Mouse (Mus musculus) spleen, adult 2 months (tissue): ENCODE measurements around the gene Fhl2. TPM values are rescaled to one million over a fixed set of nuclear protein-coding genes. Genes with fewer than 3 reads are reported as not detected.

ENCODE experiments used
- DNase-seq, 2 experiments: peaks; one replicate each; pipeline versions ENCODE4 v3.0.0 to v3.0.0-alpha.2; 2012 to 2021; ENCODE audit warnings: low spot score in 2 of 2, low read depth in 1 of 2
- H3K27ac ChIP-seq: fragments of 200-500 bp; 2 replicates; pipeline ENCODE4 v1.5.1; 2012; ENCODE audit warnings: low read length, inconsistent platforms; ENCODE audit not compliant: insufficient read depth
- H3K27me3 ChIP-seq: fragments of 200-500 bp; 2 replicates; pipeline ENCODE4 v1.6.1; 2012; ENCODE audit warnings: mild to moderate bottlenecking, moderate library complexity, low read length, inconsistent platforms; ENCODE audit not compliant: control insufficient read depth, insufficient read depth
- H3K36me3 ChIP-seq: fragments of 200-500 bp; 2 replicates; pipeline ENCODE4 v1.6.1; 2012; ENCODE audit warnings: mild to moderate bottlenecking, low read length, inconsistent platforms; ENCODE audit not compliant: control insufficient read depth, insufficient read depth
- H3K4me1 ChIP-seq: fragments of 200-500 bp; 2 replicates; pipeline ENCODE4 v1.6.1; 2011; ENCODE audit warnings: inconsistent platforms; ENCODE audit not compliant: control insufficient read depth, insufficient read depth, insufficient read length
- H3K4me3 ChIP-seq: fragments of 200-500 bp; 2 replicates; pipeline ENCODE4 v1.5.1; 2011; ENCODE audit warnings: mild to moderate bottlenecking, inconsistent platforms; ENCODE audit not compliant: insufficient read depth, insufficient read length; ENCODE audit errors: extremely low read depth
- CTCF ChIP-seq: fragments of 200-500 bp; IDR thresholded peaks from 2 replicates; pipeline ENCODE4 v1.5.1; 2011; ENCODE audit warnings: mild to moderate bottlenecking, inconsistent platforms; ENCODE audit not compliant: insufficient read depth, insufficient read length, insufficient replicate concordance; ENCODE audit errors: extremely low read depth
- POLR2A ChIP-seq: fragments of 200-500 bp; IDR thresholded peaks from 2 replicates; pipeline ENCODE4 v1.6.1; 2011; ENCODE audit warnings: low read depth, low read length, inconsistent platforms
- WGBS: fragments of 180-500 bp; shearing (Covaris S2); methylation state at CpG from one replicate; pipeline ENCODE4 v1.1.7; 2018; 5-methylcytosine and 5-hydroxymethylcytosine counted together
- polyA plus RNA-seq: library from polyadenylated mRNA; depleted of rRNA; stranded (reverse); fragments of >200 nt; gene quantifications from 2 replicates; pipeline ENCODE4 v1.2.3, GENCODE M21; 2012

The Fhl2 gene
- polyA plus RNA-seq, 1 experiment: 1.8 TPM

GRCm38 (mm10) chr1:43178378-43178777, 18.4 kb downstream of the Fhl2 start:
- H3K27me3 ChIP-seq: no peaks in the 10 kb centered on the region
- no peaks in the 10 kb centered on the region for H3K4me1 ChIP-seq
- DNase-seq: no peak
- 74% methylated on average over 6 of the region's 6 CpGs for WGBS
- no peak overlapping the region for H3K27ac ChIP-seq
- no peaks in the 10 kb centered on the region for H3K36me3 ChIP-seq
- no peak for TF ChIP-seq CTCF
- no peak for TF ChIP-seq POLR2A
- no peak overlapping the region for H3K4me3 ChIP-seq

- Histone ChIP-seq H3K36me3 (no peaks in the 10 kb centered on the region), H3K27ac (no peak overlapping the region), H3K27me3 (no peaks in the 10 kb centered on the region), H3K4me1 (no peaks in the 10 kb centered on the region), H3K4me3 (no peak overlapping the region)
- DNase-seq: no peak
- no peak for TF ChIP-seq POLR2A
- TF ChIP-seq CTCF: no peak
- 82% methylated on average over 7 of the region's 7 CpGs for WGBS
These were observed 23.2 kb downstream of the Fhl2 start for GRCm38 (mm10) chr1:43173283-43174226.

GRCm38 (mm10) chr1:43171816-43172215, 25.0 kb downstream of the Fhl2 start:
- Histone ChIP-seq H3K27ac (no peak overlapping the region), H3K36me3 (no peaks in the 10 kb centered on the region), H3K27me3 (no peaks in the 10 kb centered on the region), H3K4me3 (no peak overlapping the region), H3K4me1 (no peaks in the 10 kb centered on the region)
- TF ChIP-seq POLR2A (no peak), CTCF (no peak)
- WGBS: 89% methylated on average over 6 of the region's 6 CpGs
- no peak for DNase-seq

GRCm38 (mm10) chr1:43171093-43171492, 25.7 kb downstream of the Fhl2 start:
- TF ChIP-seq POLR2A: no peak
- H3K36me3 ChIP-seq: no peaks in the 10 kb centered on the region
- WGBS: 21% methylated on average over 3 of the region's 3 CpGs
- DNase-seq: no peak
- H3K27me3 ChIP-seq: no peaks in the 10 kb centered on the region
- H3K4me1 ChIP-seq: no peaks in the 10 kb centered on the region
- H3K27ac ChIP-seq: no peak overlapping the region
- H3K4me3 ChIP-seq: no peak overlapping the region

GRCm38 (mm10) chr1:43169661-43170060, 27.1 kb downstream of the Fhl2 start:
- H3K36me3 ChIP-seq: no peaks in the 10 kb centered on the region
- no peak overlapping the region for H3K27ac ChIP-seq
- no peak for TF ChIP-seq POLR2A
- no peak for TF ChIP-seq CTCF
- H3K4me1 ChIP-seq: no peaks in the 10 kb centered on the region
- H3K4me3 ChIP-seq: no peak overlapping the region
- 88% methylated on average over 1 of the region's 1 CpGs for WGBS
- H3K27me3 ChIP-seq: no peaks in the 10 kb centered on the region
- DNase-seq: no peak

GRCm38 (mm10) chr1:43169227-43169626, 27.6 kb downstream of the Fhl2 start:
- no peak overlapping the region for H3K27ac ChIP-seq
- no peaks in the 10 kb centered on the region for H3K36me3 ChIP-seq
- TF ChIP-seq POLR2A (no peak), CTCF (no peak)
- WGBS: 66% methylated on average over 7 of the region's 7 CpGs
- no peak for DNase-seq
- H3K27me3 ChIP-seq: no peaks in the 10 kb centered on the region
- H3K4me3 ChIP-seq: no peak overlapping the region
- H3K4me1 ChIP-seq: no peaks in the 10 kb centered on the region

GRCm38 (mm10) chr1:43168618-43169017, 28.2 kb downstream of the Fhl2 start:
- 71% methylated on average over 7 of the region's 7 CpGs for WGBS
- no peaks in the 10 kb centered on the region for H3K36me3 ChIP-seq
- no peak overlapping the region for H3K4me3 ChIP-seq
- H3K27ac ChIP-seq: no peak overlapping the region
- DNase-seq: no peak
- peaks cover 4% of the 10 kb centered on the region for H3K27me3 ChIP-seq
- no peak for TF ChIP-seq POLR2A
- TF ChIP-seq CTCF: no peak
- peaks cover 4% of the 10 kb centered on the region for H3K4me1 ChIP-seq
